Mouse (Mus musculus): ENCODE results near the gene Ppp1r15b.

- no peak for TF ChIP-seq POLR2A (IDR thresholded peaks at IDR 0.05; ENCODE audit: borderline replicate concordance, low read depth, low read length)
- no peak for TF ChIP-seq CTCF (IDR thresholded peaks at IDR 0.05; ENCODE audit: low read depth, low read length)
Measured at GRCm38 (mm10) chr1:133124137-133124536, 6.8 kb upstream of the Ppp1r15b start.
